ENCODE assay signal across 16 mouse cellular contexts in genomic region chr2:143500845-143501244, GRCm38 (mm10). TPM values are rescaled to one million over a fixed set of nuclear protein-coding genes. Genes with fewer than 3 reads are reported as not detected.
DNase-seq lines count a peak whose midpoint lies in the region; ATAC-seq lines count a peak whose summit lies in the region.
"Had no signal": no experiment of that assay in that cellular context is flagged by ENCODE, and none has a peak within 500 bp of the region (broad histone marks: within the 10 kb centered on the region; RNA-seq: fewer than 3 reads in every experiment).

No protein-coding gene starts in this region.

- no peaks in the 10 kb centered on the region for H3K36me3 ChIP-seq in hindbrain, embryonic 13.5 days
- no peaks in the 10 kb centered on the region for H3K36me3 ChIP-seq in hindbrain, embryonic 12.5 days
- no peaks in the 10 kb centered on the region for H3K36me3 ChIP-seq in forebrain, embryonic 16.5 days (ENCODE audit: control insufficient read depth, insufficient read depth)
- H3K36me3 ChIP-seq: embryonic facial prominence, embryonic 15.5 days; neural tube, embryonic 15.5 days; stomach, embryonic 15.5 days had no signal

- H3K9ac ChIP-seq in hindbrain, embryonic 13.5 days, result no peak overlapping the region
- no peak overlapping the region for H3K9ac ChIP-seq in hindbrain, embryonic 12.5 days
- no peak overlapping the region for H3K9ac ChIP-seq in forebrain, embryonic 16.5 days (replicated peaks; ENCODE audit: low read depth, low read length)
- H3K9ac ChIP-seq: embryonic facial prominence, embryonic 15.5 days; neural tube, embryonic 15.5 days; stomach, embryonic 15.5 days had no signal

- no peak overlapping the region for H3K27ac ChIP-seq in hindbrain, embryonic 13.5 days
- no peak overlapping the region for H3K27ac ChIP-seq in hindbrain, embryonic 12.5 days
- no peak overlapping the region for H3K27ac ChIP-seq in forebrain, embryonic 16.5 days (ENCODE audit: low read length)
- H3K27ac ChIP-seq: embryonic facial prominence, embryonic 15.5 days; neural tube, embryonic 15.5 days; stomach, embryonic 15.5 days had no signal

- H3K4me1 ChIP-seq in hindbrain, embryonic 13.5 days (replicated peaks), result no peaks in the 10 kb centered on the region
- no peaks in the 10 kb centered on the region for H3K4me1 ChIP-seq in hindbrain, embryonic 12.5 days
- H3K4me1 ChIP-seq in forebrain, embryonic 16.5 days (replicated peaks; ENCODE audit: control insufficient read depth, insufficient read depth, low read length), result peaks cover 4% of the 10 kb centered on the region; the same call in 1 of the 2 replicates
- H3K4me1 ChIP-seq: embryonic facial prominence, embryonic 15.5 days; neural tube, embryonic 15.5 days; stomach, embryonic 15.5 days had no signal

- H3K4me3 ChIP-seq in hindbrain, embryonic 13.5 days, result no peak overlapping the region
- H3K4me3 ChIP-seq in hindbrain, embryonic 12.5 days, result no peak overlapping the region
- H3K4me3 ChIP-seq in forebrain, embryonic 16.5 days (replicated peaks; ENCODE audit: low read length), result no peak overlapping the region
- H3K4me3 ChIP-seq: embryonic facial prominence, embryonic 15.5 days; neural tube, embryonic 15.5 days; stomach, embryonic 15.5 days had no signal

- peak; percentile 48 for DNase-seq in ovary, postnatal 36 days (ENCODE audit: low spot score)
- DNase-seq in ovary, postnatal 10 days (ENCODE audit: low spot score), result no peak
- DNase-seq in cerebellum, adult 11-12 months, result peak; percentile 44
- DNase-seq in embryo, embryonic 10 days (ENCODE audit: low spot score), result no peak
- DNase-seq in heart, adult 8-10 months (ENCODE audit: low spot score), result no peak

- ATAC-seq in hindbrain, embryonic 13.5 days (ENCODE audit: low FRiP score), result 0 out of 2 replicates have a peak, but pooled peaks have one; percentile 28
- no peak for ATAC-seq in hindbrain, embryonic 12.5 days (ENCODE audit: low FRiP score)
- ATAC-seq in forebrain, embryonic 16.5 days, result peak; percentile 43; the same call in 1 of the 2 replicates
- ATAC-seq: intestine, embryonic 16.5 days; lung, postnatal 0 days had no signal

- no peaks in the 10 kb centered on the region for H3K27me3 ChIP-seq in hindbrain, embryonic 13.5 days
- no peaks in the 10 kb centered on the region for H3K27me3 ChIP-seq in hindbrain, embryonic 12.5 days
- no peaks in the 10 kb centered on the region for H3K27me3 ChIP-seq in forebrain, embryonic 16.5 days (replicated peaks; ENCODE audit: control insufficient read depth, insufficient read depth, low read length)
- H3K27me3 ChIP-seq: embryonic facial prominence, embryonic 15.5 days; neural tube, embryonic 15.5 days; stomach, embryonic 15.5 days had no signal

- no peaks in the 10 kb centered on the region for H3K9me3 ChIP-seq in hindbrain, embryonic 13.5 days
- no peaks in the 10 kb centered on the region for H3K9me3 ChIP-seq in hindbrain, embryonic 12.5 days (replicated peaks)
- no peaks in the 10 kb centered on the region for H3K9me3 ChIP-seq in forebrain, embryonic 16.5 days (ENCODE audit: control insufficient read depth, low read length)
- H3K9me3 ChIP-seq: embryonic facial prominence, embryonic 15.5 days; neural tube, embryonic 15.5 days; stomach, embryonic 15.5 days had no signal

- H3K4me2 ChIP-seq in hindbrain, embryonic 13.5 days, result no peak overlapping the region
- H3K4me2 ChIP-seq in hindbrain, embryonic 12.5 days (replicated peaks), result no peak overlapping the region
- no peak overlapping the region for H3K4me2 ChIP-seq in forebrain, embryonic 16.5 days (ENCODE audit: low read length)
- H3K4me2 ChIP-seq: embryonic facial prominence, embryonic 15.5 days; liver, embryonic 11.5 days; neural tube, embryonic 15.5 days; stomach, embryonic 15.5 days had no signal

- 87% methylated on average over 9 of the region's 9 CpGs for WGBS in hindbrain, embryonic 13.5 days
- 96% methylated on average over 9 of the region's 9 CpGs for WGBS in hindbrain, embryonic 12.5 days
- WGBS in forebrain, embryonic 16.5 days, result 63% methylated on average over 9 of the region's 9 CpGs

RNA-seq across cellular contexts. Expression of gene Pcsk2, which starts 45.1 kb away (rescaled TPM):
- 16.9 and 19.0 TPM in 2 replicates for polyA plus RNA-seq in hindbrain, embryonic 13.5 days (2015; fragmentation: Nextera tagmentation; extraction: Ambion mirVana)
- 8.6 and 10.1 TPM in 2 replicates for polyA plus RNA-seq in hindbrain, embryonic 12.5 days (2016; fragmentation: Nextera tagmentation; extraction: Ambion mirVana)
- 9.7 and 12.5 TPM in 2 replicates for polyA plus RNA-seq in forebrain, embryonic 16.5 days (2015; fragmentation: Nextera tagmentation; extraction: Ambion mirVana)
- total RNA-seq in heart, adult 8-10 months (2022), result under 1 TPM in 2 of 4 experiments, not detected in 2; 0.06 TPM
- total RNA-seq: MEL; monocyte, adult 5-6 weeks had no signal

Comparison
In these comparisons a context has a peak if more than half of its experiments do, and no peak if none do; other contexts are left out.
1. DNase-seq: peak in ovary, postnatal 36 days (single experiment) and cerebellum, adult 11-12 months (single experiment); none in ovary, postnatal 10 days (single experiment), embryo, embryonic 10 days (single experiment) and heart, adult 8-10 months (single experiment).